8 mouse cellular contexts compared by ENCODE assay signal in genomic region chr2:72620182-72620652, GRCm38 (mm10).
DNase-seq lines count a peak whose midpoint lies in the region; ATAC-seq and TF ChIP-seq lines count a peak whose summit lies in the region.

No protein-coding gene starts in this region.

- no peaks in the 10 kb centered on the region for H3K36me3 ChIP-seq in hindbrain, embryonic 13.5 days
- no peaks in the 10 kb centered on the region for H3K36me3 ChIP-seq in midbrain, embryonic 12.5 days

- H3K27me3 ChIP-seq in hindbrain, embryonic 13.5 days = peaks cover 10% of the 10 kb centered on the region; the same call in 1 of the 2 replicates
- peaks cover 56% of the 10 kb centered on the region for H3K27me3 ChIP-seq in midbrain, embryonic 12.5 days

- no peak for DNase-seq in gastrocnemius, adult 2 months
- no peak for DNase-seq in gastrocnemius, adult 18-20 months (ENCODE audit: low spot score)
- peak; percentile 56 for DNase-seq in embryo, embryonic 9.5 days (ENCODE audit: extremely low spot score)
- no peak for DNase-seq in left cerebral cortex, postnatal 4 days
- DNase-seq in left cerebral cortex, adult 9 months (ENCODE audit: low spot score in 2 of 2) = no peak

- H3K9ac ChIP-seq in hindbrain, embryonic 13.5 days = peak overlapping the region; percentile 55; the same call in 1 of the 2 replicates
- H3K9ac ChIP-seq in midbrain, embryonic 12.5 days (replicated peaks) = no peak overlapping the region

- no peaks in the 10 kb centered on the region for H3K9me3 ChIP-seq in hindbrain, embryonic 13.5 days
- no peaks in the 10 kb centered on the region for H3K9me3 ChIP-seq in midbrain, embryonic 12.5 days

- 0 out of 2 replicates have a peak overlapping the region, but pooled peaks have one; percentile 25 for H3K27ac ChIP-seq in gastrocnemius, adult 2 months
- H3K27ac ChIP-seq in hindbrain, embryonic 13.5 days = 0 out of 2 replicates have a peak overlapping the region, but pooled peaks have one; percentile 44
- no peak overlapping the region for H3K27ac ChIP-seq in midbrain, embryonic 12.5 days (replicated peaks)

- peak; percentile 21 for TF ChIP-seq CTCF in gastrocnemius, adult 2 months (IDR thresholded peaks at IDR 0.05)

- no peak for ATAC-seq in hindbrain, embryonic 13.5 days (ENCODE audit: low FRiP score)
- no peak for ATAC-seq in midbrain, embryonic 12.5 days (ENCODE audit: low FRiP score, low read depth)
- no peak for ATAC-seq in erythroid progenitor cell, adult 5-6 weeks (replicated peaks; ENCODE audit: low FRiP score, poor library complexity, severe bottlenecking)

- peak overlapping the region; percentile 46 for H3K4me2 ChIP-seq in hindbrain, embryonic 13.5 days
- H3K4me2 ChIP-seq in midbrain, embryonic 12.5 days (replicated peaks) = peak overlapping the region; percentile 42

- intact Hi-C loops in gastrocnemius, adult 2 months (cut with DNase I) = no loop called here
- intact Hi-C loops in left cerebral cortex, postnatal 4 days (cut with DNase I) = no loop called here

- 1% methylated on average over 9 of the region's 9 CpGs for WGBS in hindbrain, embryonic 13.5 days
- WGBS in midbrain, embryonic 12.5 days = 3% methylated on average over 9 of the region's 9 CpGs

- peaks cover 14% of the 10 kb centered on the region for H3K4me1 ChIP-seq in hindbrain, embryonic 13.5 days (replicated peaks)
- peaks cover 12% of the 10 kb centered on the region for H3K4me1 ChIP-seq in midbrain, embryonic 12.5 days

- H3K4me3 ChIP-seq in gastrocnemius, adult 2 months = peak overlapping the region; percentile 53
- H3K4me3 ChIP-seq in hindbrain, embryonic 13.5 days = no peak overlapping the region
- peak overlapping the region; percentile 12; the same call in 1 of the 2 replicates for H3K4me3 ChIP-seq in midbrain, embryonic 12.5 days
